Mouse (Mus musculus): Measurements from ENCODE around the gene Armc2. TPM values are rescaled to one million over a fixed set of nuclear protein-coding genes. Genes with fewer than 3 reads are reported as not detected.

The Armc2 gene
- total RNA-seq, 1 experiment = 1.0 TPM

DNA sequence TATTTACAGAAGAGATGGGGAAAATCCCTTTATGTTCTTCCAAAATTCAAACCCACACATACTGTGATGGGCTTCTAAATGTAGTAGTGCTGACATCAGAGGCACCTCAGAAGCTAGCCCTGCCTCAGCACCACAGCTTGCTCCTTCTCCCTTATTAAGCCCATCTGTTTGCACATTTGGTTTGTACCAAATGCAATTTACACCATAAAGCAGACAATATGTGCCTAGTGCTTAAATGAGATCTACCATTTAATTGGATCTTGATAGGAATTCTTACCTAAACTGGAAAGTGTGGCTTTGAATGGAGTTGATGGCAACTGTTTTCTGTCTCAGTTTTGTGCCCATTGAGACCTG lies 82.8 kb downstream of the Armc2 start:
- no peak for DNase-seq (ENCODE audit: low read depth, low spot score)
- Histone ChIP-seq H3K36me3 (ENCODE audit: control insufficient read depth, insufficient read depth, low read length, poor library complexity, severe bottlenecking) (no peaks in the 10 kb centered on the region), H3K9ac (ENCODE audit: insufficient read depth, low read depth, low read length, poor library complexity, severe bottlenecking) (no peak overlapping the region), H3K27ac (ENCODE audit: insufficient read depth, low read depth, low read length, poor library complexity, severe bottlenecking) (no peak overlapping the region), H3K4me3 (ENCODE audit: insufficient read depth in 1 of 2, low read depth in 1 of 2, low read length in 2 of 2, poor library complexity in 1 of 2, severe bottlenecking in 1 of 2) (no peak overlapping the region), H3K9me3 (ENCODE audit: control insufficient read depth, insufficient read depth, low read depth, low read length) (no peaks in the 10 kb centered on the region), H3K4me1 (ENCODE audit: control insufficient read depth in 2 of 2, insufficient read depth in 2 of 2, low read length in 2 of 2, poor library complexity in 1 of 2) (no peaks in the 10 kb centered on the region)
- no peak for TF ChIP-seq CHD2 (IDR thresholded peaks at IDR 0.05; ENCODE audit: low read depth, low read length)
- TF ChIP-seq MAFK (IDR thresholded peaks at IDR 0.05; ENCODE audit: insufficient read depth, low read depth, low read length) = no peak
- TF ChIP-seq ZNF384 (IDR thresholded peaks at IDR 0.05; ENCODE audit: low read depth, low read length) = no peak
- no peak for TF ChIP-seq HCFC1 (IDR thresholded peaks at IDR 0.05; ENCODE audit: borderline replicate concordance, insufficient read depth, low read length)
- TF ChIP-seq ZC3H11A (IDR thresholded peaks at IDR 0.05; ENCODE audit: borderline replicate concordance, low read depth, low read length) = no peak
- in situ Hi-C loops (cut with MboI; ENCODE audit: low sequenced_read_pairs in 2 of 2, unreplicated experiment in 2 of 2) = no loop called here

DNA sequence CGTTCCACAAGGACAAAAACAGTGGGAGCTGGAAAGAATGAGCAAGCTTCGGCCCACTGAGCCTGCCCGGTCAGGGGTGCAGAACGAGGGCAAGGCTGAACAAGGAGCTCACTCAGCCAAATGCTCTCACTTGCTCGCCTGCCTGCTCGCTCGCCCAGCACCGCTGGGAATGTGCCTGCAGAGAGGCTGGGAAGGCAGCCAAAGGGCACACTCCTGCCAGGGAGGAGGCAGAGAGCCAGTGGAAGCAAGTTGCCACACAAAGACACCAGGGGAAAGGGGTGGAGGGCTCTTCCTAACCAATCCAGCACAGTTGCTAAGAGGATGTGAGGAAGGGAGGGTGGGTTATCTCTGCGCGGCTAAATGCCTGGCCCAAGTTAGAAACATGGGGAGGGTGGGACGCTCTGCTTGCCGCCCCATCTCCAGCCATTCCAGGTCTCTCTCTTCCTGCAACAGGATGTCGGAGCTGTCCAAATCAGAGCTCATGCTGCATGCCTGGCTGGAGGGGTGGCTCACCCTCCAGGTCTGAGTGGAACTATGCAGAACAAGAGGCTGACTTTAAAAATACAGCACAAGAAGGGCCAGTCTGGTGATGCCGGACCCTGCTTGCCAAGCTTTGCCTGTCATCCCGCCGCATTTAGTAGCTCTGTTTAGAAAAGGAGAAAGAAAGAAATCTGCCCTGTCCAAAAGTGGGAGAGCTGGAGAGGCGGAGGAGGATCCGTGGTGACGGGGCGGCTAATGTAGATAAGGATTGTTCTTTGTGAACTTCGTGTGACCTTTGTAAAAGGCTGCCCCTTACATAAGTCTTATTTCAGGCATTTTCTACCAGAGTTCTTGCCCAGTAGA lies 83.4 kb downstream of the Armc2 start:
- Histone ChIP-seq H3K27ac (ENCODE audit: insufficient read depth, low read depth, low read length, poor library complexity, severe bottlenecking) (no peak overlapping the region), H3K9ac (ENCODE audit: insufficient read depth, low read depth, low read length, poor library complexity, severe bottlenecking) (no peak overlapping the region), H3K4me1 (ENCODE audit: control insufficient read depth in 2 of 2, insufficient read depth in 2 of 2, low read length in 2 of 2, poor library complexity in 1 of 2) (0 out of 4 replicates have a peak, but pooled peaks cover 0 to 2% of the 10 kb centered on the region in 2 experiments), H3K36me3 (ENCODE audit: control insufficient read depth, insufficient read depth, low read length, poor library complexity, severe bottlenecking) (no peaks in the 10 kb centered on the region), H3K4me3 (ENCODE audit: insufficient read depth in 1 of 2, low read depth in 1 of 2, low read length in 2 of 2, poor library complexity in 1 of 2, severe bottlenecking in 1 of 2) (peak overlapping the region; percentile 4 to 33; a peak in 2 of 4 replicates), H3K9me3 (ENCODE audit: control insufficient read depth, insufficient read depth, low read depth, low read length) (no peaks in the 10 kb centered on the region)
- no peak for TF ChIP-seq MAFK (IDR thresholded peaks at IDR 0.05; ENCODE audit: insufficient read depth, low read depth, low read length)
- TF ChIP-seq ZNF384 (IDR thresholded peaks at IDR 0.05; ENCODE audit: low read depth, low read length) = no peak
- no peak for TF ChIP-seq HCFC1 (IDR thresholded peaks at IDR 0.05; ENCODE audit: borderline replicate concordance, insufficient read depth, low read length)
- TF ChIP-seq CHD2 (IDR thresholded peaks at IDR 0.05; ENCODE audit: low read depth, low read length) = no peak
- no peak for TF ChIP-seq ZC3H11A (IDR thresholded peaks at IDR 0.05; ENCODE audit: borderline replicate concordance, low read depth, low read length)
- in situ Hi-C loops (cut with MboI; ENCODE audit: low sequenced_read_pairs in 2 of 2, unreplicated experiment in 2 of 2) = no loop called here
- DNase-seq (ENCODE audit: low read depth, low spot score) = no peak

DNA sequence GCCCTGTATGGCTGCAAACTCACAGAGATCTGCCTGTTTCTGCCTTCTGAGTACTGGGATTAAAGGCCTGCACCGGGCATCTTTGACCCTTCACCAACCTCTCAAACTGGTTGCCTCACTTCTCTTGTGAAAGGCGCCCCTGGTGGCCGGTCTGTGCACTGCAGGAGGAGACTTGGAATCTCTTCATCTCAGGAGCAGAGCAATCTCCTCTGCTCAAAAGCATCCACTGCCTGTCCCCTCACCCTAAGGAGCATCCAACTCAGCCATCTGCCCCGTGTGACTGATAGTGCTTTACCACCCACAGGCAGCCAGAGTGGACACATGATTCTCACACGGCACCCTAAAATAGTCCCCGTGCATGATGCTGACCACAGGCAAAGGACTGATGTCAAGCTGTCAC lies 84.7 kb downstream of the Armc2 start:
- no peak overlapping the region for H3K27ac ChIP-seq (ENCODE audit: insufficient read depth, low read depth, low read length, poor library complexity, severe bottlenecking)
- no peak for TF ChIP-seq HCFC1 (IDR thresholded peaks at IDR 0.05; ENCODE audit: borderline replicate concordance, insufficient read depth, low read length)
- TF ChIP-seq ZNF384 (IDR thresholded peaks at IDR 0.05; ENCODE audit: low read depth, low read length) = no peak
- TF ChIP-seq CHD2 (IDR thresholded peaks at IDR 0.05; ENCODE audit: low read depth, low read length) = no peak
- no peaks in the 10 kb centered on the region for H3K9me3 ChIP-seq (ENCODE audit: control insufficient read depth, insufficient read depth, low read depth, low read length)
- DNase-seq (ENCODE audit: low read depth, low spot score) = peak; percentile 71
- no peak overlapping the region for H3K4me3 ChIP-seq (ENCODE audit: insufficient read depth in 1 of 2, low read depth in 1 of 2, low read length in 2 of 2, poor library complexity in 1 of 2, severe bottlenecking in 1 of 2)
- H3K4me1 ChIP-seq (ENCODE audit: control insufficient read depth in 2 of 2, insufficient read depth in 2 of 2, low read length in 2 of 2, poor library complexity in 1 of 2) = 0 out of 4 replicates have a peak, but pooled peaks cover 0 to 2% of the 10 kb centered on the region in 2 experiments
- no peak overlapping the region for H3K9ac ChIP-seq (ENCODE audit: insufficient read depth, low read depth, low read length, poor library complexity, severe bottlenecking)
- no peaks in the 10 kb centered on the region for H3K36me3 ChIP-seq (ENCODE audit: control insufficient read depth, insufficient read depth, low read length, poor library complexity, severe bottlenecking)
- in situ Hi-C loops (cut with MboI; ENCODE audit: low sequenced_read_pairs in 2 of 2, unreplicated experiment in 2 of 2) = no loop called here

DNA sequence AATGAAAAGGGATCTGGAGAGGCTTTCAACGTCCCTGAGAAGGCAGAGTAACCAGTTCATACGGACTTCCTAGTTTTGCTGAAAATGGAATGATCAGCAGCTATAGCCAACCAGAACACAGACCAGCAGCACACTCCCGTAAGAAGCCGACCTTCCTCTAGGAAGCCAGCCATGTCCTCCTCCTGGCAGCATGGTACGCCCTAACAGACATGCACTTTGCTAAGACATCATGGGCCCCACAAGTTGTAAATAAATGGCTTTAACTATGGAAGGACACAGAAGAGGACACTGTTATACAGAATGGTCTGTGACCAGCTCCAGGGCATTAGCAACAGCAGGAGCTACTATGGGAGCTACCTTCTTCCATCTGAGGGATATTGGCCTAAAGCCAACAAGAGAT lies 85.3 kb downstream of the Armc2 start:
- H3K27ac ChIP-seq (ENCODE audit: insufficient read depth, low read depth, low read length, poor library complexity, severe bottlenecking) = no peak overlapping the region
- in situ Hi-C loops (cut with MboI; ENCODE audit: low sequenced_read_pairs in 2 of 2, unreplicated experiment in 2 of 2) = no loop called here
- H3K9me3 ChIP-seq (ENCODE audit: control insufficient read depth, insufficient read depth, low read depth, low read length) = no peaks in the 10 kb centered on the region
- H3K36me3 ChIP-seq (ENCODE audit: control insufficient read depth, insufficient read depth, low read length, poor library complexity, severe bottlenecking) = no peaks in the 10 kb centered on the region
- H3K9ac ChIP-seq (ENCODE audit: insufficient read depth, low read depth, low read length, poor library complexity, severe bottlenecking) = no peak overlapping the region
- 0 out of 4 replicates have a peak, but pooled peaks cover 0 to 2% of the 10 kb centered on the region in 2 experiments for H3K4me1 ChIP-seq (ENCODE audit: control insufficient read depth in 2 of 2, insufficient read depth in 2 of 2, low read length in 2 of 2, poor library complexity in 1 of 2)
- no peak for DNase-seq (ENCODE audit: low read depth, low spot score)
- no peak for TF ChIP-seq MAFK (IDR thresholded peaks at IDR 0.05; ENCODE audit: insufficient read depth, low read depth, low read length)
- no peak for TF ChIP-seq ZNF384 (IDR thresholded peaks at IDR 0.05; ENCODE audit: low read depth, low read length)
- TF ChIP-seq HCFC1 (IDR thresholded peaks at IDR 0.05; ENCODE audit: borderline replicate concordance, insufficient read depth, low read length) = no peak
- no peak for TF ChIP-seq ZC3H11A (IDR thresholded peaks at IDR 0.05; ENCODE audit: borderline replicate concordance, low read depth, low read length)
- TF ChIP-seq CHD2 (IDR thresholded peaks at IDR 0.05; ENCODE audit: low read depth, low read length) = no peak
- H3K4me3 ChIP-seq (ENCODE audit: insufficient read depth in 1 of 2, low read depth in 1 of 2, low read length in 2 of 2, poor library complexity in 1 of 2, severe bottlenecking in 1 of 2) = no peak overlapping the region
